Mouse (Mus musculus) spleen, postnatal 4 days (tissue): Measurements from ENCODE around the gene Ephx1.
"Not testable (repeated sequence)": the region's sequence is repeated elsewhere in the genome, so short reads cannot be mapped to it uniquely, and the experiment has no call there.

Experiments
- DNase-seq, 2 experiments: peaks; one replicate each; pipeline ENCODE4 v3.0.0; 2022; ENCODE audit warnings: low spot score in 2 of 2

Gene Ephx1

GRCm38 (mm10) chr1:180974126-180974746 lies 46.5 kb downstream of the Ephx1 start:
- DNase-seq = peak in 1 of 2 experiments; percentile 43

DNA sequence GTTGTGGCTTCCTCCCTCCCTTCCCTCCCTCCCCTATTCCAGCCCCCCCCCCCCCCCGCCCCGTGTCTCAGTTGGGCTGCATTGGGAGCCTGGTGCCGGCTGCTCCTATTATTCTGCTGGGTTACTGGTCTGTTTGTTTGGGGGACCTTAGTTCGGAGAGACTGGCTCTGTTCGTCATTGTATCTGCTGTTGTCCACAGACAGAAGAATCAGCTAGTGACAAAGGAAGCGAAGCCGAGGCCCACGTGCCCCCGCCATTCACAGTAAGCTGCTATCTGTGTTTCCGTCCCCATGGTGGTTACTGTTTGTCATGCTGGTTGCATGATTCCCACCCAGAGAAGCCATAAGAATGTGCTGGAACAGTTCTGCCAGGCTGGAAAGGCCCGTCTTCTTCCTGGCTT lies 47.8 kb downstream of the Ephx1 start:
- DNase-seq = no peak

DNA sequence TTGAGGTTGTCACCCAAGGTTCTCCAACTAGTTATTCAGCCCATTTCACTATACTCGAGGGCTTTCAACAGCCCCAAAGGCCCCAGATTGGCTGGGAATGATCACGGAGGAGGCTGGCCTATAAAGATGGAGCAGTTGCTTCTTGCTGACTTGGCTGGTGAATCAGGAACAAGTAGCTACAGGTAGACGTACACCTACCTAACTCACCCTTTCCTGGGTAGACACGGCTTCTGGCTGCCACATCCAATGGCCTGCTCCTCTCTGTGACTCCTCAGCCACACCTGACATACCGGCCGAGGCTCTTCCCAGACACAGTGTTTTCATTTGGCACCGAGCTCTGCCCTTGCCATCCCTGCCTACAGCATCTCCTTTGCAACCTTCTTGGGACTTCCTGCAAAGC lies 53.4 kb downstream of the Ephx1 start:
- no peak for DNase-seq

GRCm38 (mm10) chr1:180966542-180966941 lies 54.2 kb downstream of the Ephx1 start:
- DNase-seq = no peak

GRCm38 (mm10) chr1:180965786-180966185 lies 54.9 kb downstream of the Ephx1 start:
- DNase-seq = no peak

GRCm38 (mm10) chr1:180958797-180959196 lies 61.9 kb downstream of the Ephx1 start:
- DNase-seq = no peak

GRCm38 (mm10) chr1:180957989-180958388 lies 62.7 kb downstream of the Ephx1 start:
- DNase-seq = no peak

DNA sequence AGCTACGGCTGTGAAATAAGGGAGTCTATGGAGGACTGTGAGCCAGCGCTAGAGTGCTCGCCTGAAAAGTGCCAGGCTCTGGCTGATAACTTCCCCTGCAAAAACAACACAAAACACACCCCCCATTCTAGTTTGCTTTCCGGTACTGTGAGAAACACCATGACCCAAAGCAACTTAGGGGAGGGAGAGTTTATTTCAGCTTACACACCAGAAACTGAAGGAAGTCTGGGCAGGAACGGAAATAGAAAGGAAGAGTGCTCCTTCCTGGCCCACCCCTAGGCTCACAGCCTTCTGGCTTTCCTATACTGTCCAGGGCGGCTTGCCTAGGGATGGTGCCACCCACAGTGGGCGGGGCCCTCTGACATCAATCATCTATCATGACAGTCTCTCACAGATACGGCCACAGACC lies 63.7 kb downstream of the Ephx1 start:
- DNase-seq = no peak

DNA sequence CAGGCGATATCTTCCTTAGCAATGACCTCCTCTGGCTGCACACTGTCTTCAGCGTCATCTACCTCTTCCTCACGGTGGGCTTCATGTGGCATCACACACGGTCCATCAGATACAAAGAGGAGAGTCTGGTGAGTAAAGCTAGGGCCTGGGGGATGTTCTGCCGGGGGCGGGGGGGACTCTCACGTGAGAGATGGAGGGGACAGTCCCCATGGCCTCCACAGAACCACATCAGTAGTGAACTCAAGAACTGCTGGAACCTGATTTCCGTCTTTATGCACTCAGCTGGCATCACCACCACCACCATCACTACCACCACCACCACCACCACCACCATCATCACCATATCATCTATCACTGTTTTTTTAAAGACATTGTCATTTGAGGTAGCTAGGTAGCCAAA lies 64.3 kb downstream of the Ephx1 start:
- DNase-seq = no peak

DNA sequence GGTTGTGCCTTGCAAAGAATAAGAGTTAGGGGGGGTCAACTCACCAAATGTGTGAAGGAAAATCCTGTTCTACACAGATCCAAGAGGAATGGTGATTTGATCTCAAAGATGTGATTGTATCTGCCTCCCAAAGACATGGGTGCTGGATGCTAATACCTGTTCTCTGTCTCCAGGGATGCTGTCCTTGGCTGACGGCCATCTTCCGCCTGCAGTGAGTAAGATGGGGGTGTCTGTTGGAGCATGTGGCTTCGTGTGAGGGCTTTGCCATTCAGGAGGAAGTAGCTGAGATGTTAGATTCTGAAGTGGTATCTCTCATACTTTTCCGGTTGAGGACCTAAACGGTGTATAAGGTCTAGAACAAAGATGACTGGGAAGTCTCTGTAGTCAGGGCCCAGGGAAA lies 67.9 kb downstream of the Ephx1 start:
- DNase-seq = no peak

- no peak for DNase-seq
Observed at GRCm38 (mm10) chr1:180952085-180952746, 68.5 kb downstream of the Ephx1 start.

DNA sequence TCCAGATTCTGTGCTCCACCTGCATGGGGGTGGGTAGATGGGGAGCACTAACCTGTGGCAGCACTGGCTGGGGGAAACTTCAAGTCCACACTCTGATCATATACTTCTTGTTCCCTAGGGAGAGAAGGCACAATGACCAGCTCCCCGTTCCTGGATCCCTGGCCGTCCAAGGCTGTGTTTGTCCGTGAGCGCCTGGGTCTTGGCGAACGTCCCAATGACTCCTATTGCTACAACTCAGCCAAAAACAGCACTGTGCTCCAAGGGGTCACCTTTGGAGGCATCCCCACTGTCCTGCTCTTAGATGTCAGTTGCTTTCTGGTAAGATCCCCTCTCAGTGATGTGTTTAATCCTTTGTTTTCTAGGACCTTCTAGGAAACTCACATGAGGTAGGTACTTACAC lies 74.3 kb downstream of the Ephx1 start:
- no peak for DNase-seq

- peak in 1 of 2 experiments; percentile 62 for DNase-seq
Observed at GRCm38 (mm10) chr1:180945001-180945980, 75.4 kb downstream of the Ephx1 start.

DNA sequence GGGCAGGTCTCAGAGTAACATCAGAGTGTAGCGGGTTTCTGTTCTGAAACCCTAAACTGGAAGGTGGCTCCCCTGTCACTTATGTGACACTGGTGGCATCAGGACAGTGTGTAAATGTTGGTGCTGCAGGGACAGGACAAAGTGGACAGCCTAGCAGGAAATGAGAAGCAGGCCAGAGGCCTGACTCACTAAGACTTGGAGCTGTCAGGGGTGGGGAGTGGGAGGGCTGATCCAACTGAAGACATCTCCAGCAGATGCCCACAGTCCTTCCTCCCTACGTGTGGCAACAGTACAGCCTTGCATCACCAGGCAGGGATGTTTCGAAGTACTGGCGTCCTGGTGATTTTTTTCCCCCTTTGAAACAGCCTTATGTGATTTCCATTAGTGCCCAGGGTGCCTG lies 76.2 kb downstream of the Ephx1 start:
- DNase-seq = peak in 1 of 2 experiments; percentile 29

DNA sequence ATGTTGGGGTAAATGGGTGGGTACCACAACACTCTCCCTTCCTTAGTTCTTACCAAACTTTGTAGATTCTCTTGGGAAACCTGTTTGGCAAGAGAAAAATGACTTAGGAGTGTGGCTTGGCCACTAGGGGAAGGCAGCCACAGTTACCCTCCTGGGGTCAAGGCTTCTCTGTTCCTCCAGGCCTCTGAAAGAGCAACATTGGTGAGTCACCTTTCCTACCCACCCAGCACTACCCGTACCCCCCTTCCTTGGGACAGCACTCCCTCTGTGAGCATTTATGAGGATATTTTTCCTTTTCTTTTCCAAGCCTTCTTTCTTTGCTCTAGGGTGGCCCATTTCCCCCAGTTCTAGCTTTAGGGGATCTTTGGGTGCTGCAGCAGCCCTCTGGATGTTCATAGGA lies 76.8 kb downstream of the Ephx1 start:
- no peak for DNase-seq

- DNase-seq = no peak
Observed at GRCm38 (mm10) chr1:180943032-180943644, 77.6 kb downstream of the Ephx1 start.

DNA sequence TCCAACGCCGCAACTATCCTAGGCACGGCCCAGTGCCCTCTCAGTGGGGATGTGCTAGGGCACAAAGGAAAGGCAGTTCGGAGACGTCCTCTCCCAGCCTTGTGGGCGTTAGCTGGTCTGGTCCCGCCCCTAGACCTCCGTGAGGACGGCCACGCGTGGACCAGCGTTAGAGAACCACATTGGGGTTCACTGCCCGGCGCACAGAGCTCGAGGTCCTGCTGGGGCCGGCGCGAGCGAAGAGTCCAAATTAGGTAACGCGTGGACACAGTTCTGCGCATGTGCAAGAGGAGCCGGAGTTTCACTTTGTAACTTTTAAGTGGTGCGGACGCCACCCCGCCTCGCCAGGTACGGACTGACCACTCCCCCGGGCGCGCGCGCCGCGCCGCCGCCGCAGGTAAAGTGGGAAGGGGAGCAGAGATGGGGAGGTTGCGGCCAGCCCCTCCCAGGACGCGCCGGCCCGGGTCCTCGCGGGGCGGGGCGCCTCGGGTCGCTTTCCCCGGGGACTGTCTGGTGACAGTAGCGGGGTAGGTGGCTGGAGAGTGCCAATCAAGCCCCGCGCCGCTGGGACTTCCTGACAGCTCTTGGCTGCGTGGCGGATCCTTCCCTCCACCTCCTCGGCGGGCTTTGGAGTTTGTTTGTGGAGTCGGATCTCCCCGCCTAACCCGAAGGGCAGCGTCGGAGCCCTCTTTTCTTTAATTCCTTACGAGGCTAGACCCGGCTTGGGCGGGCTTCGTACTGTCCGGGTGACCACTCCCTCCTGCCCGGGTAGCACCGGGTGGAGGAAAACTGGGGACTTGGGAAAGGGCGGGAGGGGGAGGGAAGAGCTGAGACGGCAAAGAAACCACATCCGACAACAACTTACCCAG lies 78.3 kb downstream of the Ephx1 start, which contains the start of gene Tmem63a:
Gene Tmem63a, plus strand, starts transcription at position 179 of the 866 bp plus-strand sequence.
- DNase-seq = peak; percentile 72 to 90

GRCm38 (mm10) chr1:180941726-180942125 lies 79.0 kb downstream of the Ephx1 start:
- DNase-seq = peak; percentile 24 to 72

DNA sequence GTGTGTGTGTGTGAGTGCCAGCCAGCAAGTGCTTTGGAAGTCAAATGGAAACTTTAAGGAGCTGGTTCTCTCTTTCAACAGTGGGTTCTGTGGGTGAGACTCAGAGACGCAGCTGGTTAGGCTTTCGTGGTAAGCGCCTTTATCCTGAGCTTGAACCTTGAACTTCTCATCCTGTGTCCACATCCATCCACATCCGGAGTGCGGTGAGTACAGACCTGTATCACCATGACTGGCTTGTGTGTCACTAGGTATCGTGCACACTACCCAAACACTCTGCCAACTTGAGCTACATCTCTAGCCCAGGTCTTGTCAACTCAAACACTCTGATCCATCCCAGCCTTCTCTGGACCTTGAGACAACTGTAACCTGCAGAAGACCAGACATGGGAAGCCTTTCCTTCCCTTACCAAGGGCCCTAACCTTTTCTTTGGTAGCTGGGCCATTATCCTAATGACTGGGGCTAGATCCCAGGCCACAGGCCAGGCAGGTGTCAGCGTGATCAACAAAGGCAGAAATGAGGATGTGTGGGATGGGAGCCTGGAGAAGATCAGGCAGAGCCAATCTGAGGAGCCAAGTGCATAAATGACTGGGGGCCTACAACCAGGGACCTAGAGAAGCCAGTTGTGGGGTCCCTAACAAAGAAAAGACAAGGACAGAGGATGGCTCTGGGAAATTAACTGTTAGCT lies 79.8 kb downstream of the Ephx1 start:
- no peak for DNase-seq

DNA sequence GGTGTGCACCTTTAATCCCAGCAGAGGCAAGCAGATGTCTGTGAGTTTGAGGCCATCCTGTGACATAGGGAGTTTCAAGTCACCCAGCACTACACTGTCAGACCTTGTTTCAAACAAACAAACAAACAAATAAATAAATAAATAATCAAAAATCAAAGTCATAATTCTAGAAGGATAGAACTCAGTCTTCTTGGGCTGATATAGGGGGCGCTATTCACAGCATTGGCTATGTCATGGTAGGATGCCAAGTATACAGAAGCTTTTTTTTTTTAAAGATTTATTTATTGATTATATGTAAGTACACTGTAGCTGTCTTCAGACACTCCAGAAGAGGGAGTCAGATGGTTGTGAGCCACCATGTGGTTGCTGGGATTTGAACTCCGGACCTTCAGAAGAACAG lies 81.9 kb downstream of the Ephx1 start:
- not testable (repeated sequence) for DNase-seq
